Mouse (Mus musculus) effector memory CD4-positive, alpha-beta T cell, adult 7 months (primary cell): Measurements from ENCODE around the gene Sprr2e. TPM values are rescaled to one million over a fixed set of nuclear protein-coding genes. Genes with fewer than 3 reads are reported as not detected.

Experiments used
- polyA plus RNA-seq: library from polyadenylated mRNA; unstranded; fragments of 100-300 nt; shearing (Covaris generic); gene quantifications from one replicate; pipeline ENCODE4 v1.2.1, GENCODE M21; 2017

Gene Sprr2e
- polyA plus RNA-seq = not detected

GRCm38 (mm10) chr3:92351843-92352242 lies at the start of gene Sprr2e:
Sprr2e (plus strand) TSS chr3:92352143.

DNA sequence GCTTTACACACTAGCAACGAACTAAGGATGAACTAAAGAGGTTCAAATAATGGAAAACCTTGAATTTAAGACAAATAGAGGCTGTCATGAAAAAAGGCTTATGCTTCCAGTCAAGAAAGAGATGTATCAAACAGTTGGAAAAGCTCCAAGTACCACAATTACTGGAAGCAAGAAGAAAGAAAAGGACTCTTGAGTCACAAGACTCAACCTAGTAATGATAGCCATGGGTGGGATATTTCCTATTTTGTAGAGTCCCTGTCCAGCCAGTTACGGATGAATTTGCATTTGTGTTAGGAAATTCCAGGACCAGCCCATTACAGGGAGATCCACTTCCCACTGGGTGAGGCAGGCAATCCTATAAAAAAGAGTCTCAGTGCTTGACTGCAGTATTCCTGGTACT lies 35.6 kb upstream of the Sprr2e start, which contains the start of gene Sprr2b:
Sprr2b (plus strand) TSS at position 301 of the 400 bp plus-strand sequence.

GRCm38 (mm10) chr3:92338840-92339239 lies 13.1 kb upstream of the Sprr2e start, which contains the start of gene Sprr2d:
Sprr2d (plus strand) TSS chr3:92339140.

DNA sequence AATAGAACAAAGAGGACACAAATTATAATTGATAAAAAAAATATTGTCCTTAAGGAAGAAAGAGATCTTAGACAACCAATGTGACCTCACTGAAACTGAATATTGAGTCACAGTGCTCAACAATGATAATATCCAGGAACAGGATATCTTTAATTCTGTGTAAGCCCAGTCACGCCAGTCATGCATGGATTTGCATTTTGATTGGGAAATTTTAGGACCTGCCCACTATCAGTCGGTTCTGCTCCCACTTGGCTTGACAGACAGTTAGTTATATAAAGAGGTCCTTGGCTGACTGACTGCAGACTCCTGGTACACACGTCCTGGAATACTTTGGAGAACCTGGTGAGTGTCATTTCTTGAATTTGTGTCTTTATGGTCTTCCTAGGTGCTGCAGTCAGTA lies 12.9 kb downstream of the Sprr2e start, which contains the start of gene Sprr2f:
Sprr2f (plus strand) TSS at position 301 of the 400 bp plus-strand sequence.

DNA sequence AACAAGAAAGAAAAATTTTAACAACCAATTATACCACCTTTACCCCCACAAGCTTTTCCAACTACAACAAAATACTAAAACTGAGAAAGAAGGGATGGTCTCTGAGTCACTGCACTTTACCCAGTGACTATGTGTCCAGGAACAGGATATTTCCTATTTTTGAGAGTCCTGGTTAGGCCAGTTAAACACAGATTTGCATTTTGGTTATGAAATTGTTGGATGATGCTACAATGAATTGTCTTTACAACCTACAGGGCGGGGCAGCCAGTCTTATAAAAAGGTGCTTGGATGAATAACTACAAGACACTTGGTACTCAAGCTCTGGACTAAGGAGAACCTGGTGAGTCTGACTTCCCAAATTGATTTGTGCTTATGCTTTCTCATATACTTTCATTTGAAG lies 33.4 kb downstream of the Sprr2e start, which contains the start of gene Sprr2h:
Sprr2h (plus strand) TSS at position 301 of the 400 bp plus-strand sequence.

Other genes with a start within 250 kb of the Sprr2e start
- gene Prr9, start 228.2 kb upstream of the Sprr2e start, polyA plus RNA-seq = 0.76 TPM
- not detected for gene Lelp1, start 209.4 kb upstream of the Sprr2e start, polyA plus RNA-seq
- not detected for gene Sprr2a1, start 136.3 kb upstream of the Sprr2e start, polyA plus RNA-seq
- not detected for gene Sprr2a2, start 136.2 kb upstream of the Sprr2e start, polyA plus RNA-seq
- not detected for gene Sprr2a3, start 66.7 kb upstream of the Sprr2e start, polyA plus RNA-seq
- gene Sprr2b, start 35.5 kb upstream of the Sprr2e start, polyA plus RNA-seq = not detected
- gene Sprr2d, start 13.0 kb upstream of the Sprr2e start, polyA plus RNA-seq = not detected
- gene Sprr2f, start 13.0 kb downstream of the Sprr2e start, polyA plus RNA-seq = not detected
- not detected for gene Sprr2h, start 33.5 kb downstream of the Sprr2e start, polyA plus RNA-seq
- not detected for gene Sprr2i, start 55.8 kb downstream of the Sprr2e start, polyA plus RNA-seq
- gene Sprr2j-ps, start 65.9 kb downstream of the Sprr2e start, polyA plus RNA-seq = not detected
- 27.2 TPM for gene Gm9774, start 77.3 kb downstream of the Sprr2e start, polyA plus RNA-seq
- gene Sprr2k, start 80.4 kb downstream of the Sprr2e start, polyA plus RNA-seq = not detected
- not detected for gene Sprr1b, start 86.6 kb downstream of the Sprr2e start, polyA plus RNA-seq
- not detected for gene Sprr3, start 106.6 kb downstream of the Sprr2e start, polyA plus RNA-seq
- not detected for gene Sprr1a, start 133.8 kb downstream of the Sprr2e start, polyA plus RNA-seq
- gene Sprr4, start 148.3 kb downstream of the Sprr2e start, polyA plus RNA-seq = not detected
- not detected for gene 2310046K23Rik, start 182.4 kb downstream of the Sprr2e start, polyA plus RNA-seq
- not detected for gene Ivl, start 221.6 kb downstream of the Sprr2e start, polyA plus RNA-seq
- gene Smcp, start 236.9 kb downstream of the Sprr2e start, polyA plus RNA-seq = not detected